Mouse (Mus musculus) bone marrow macrophage, adult 2 months (primary cell): Measurements from ENCODE around the gene Ghr. TPM values are rescaled to one million over a fixed set of nuclear protein-coding genes. Genes with fewer than 3 reads are reported as not detected.

Source experiments
- H3K27ac ChIP-seq: 2 replicates; pipeline ENCODE4 v1.5.1; 2012; ENCODE audit warnings: low read depth, low read length; ENCODE audit not compliant: insufficient read depth
- H3K4me1 ChIP-seq: 2 replicates; pipeline ENCODE4 v1.6.1; 2012; ENCODE audit warnings: low read length; ENCODE audit not compliant: control insufficient read depth, insufficient read depth
- H3K4me3 ChIP-seq: 2 replicates; pipeline ENCODE4 v1.5.1; 2012; ENCODE audit warnings: mild to moderate bottlenecking, low read length, moderate library complexity; ENCODE audit not compliant: insufficient read depth
- CTCF ChIP-seq: IDR thresholded peaks from 2 replicates; pipeline ENCODE4 v1.5.1; 2012; ENCODE audit warnings: low read depth, mild to moderate bottlenecking, low read length, moderate library complexity
- POLR2A ChIP-seq: IDR thresholded peaks from 2 replicates; pipeline ENCODE4 v1.6.1; 2012; ENCODE audit warnings: mild to moderate bottlenecking, low read depth, low read length, borderline replicate concordance
- polyA plus RNA-seq: library from polyadenylated mRNA; stranded (reverse); fragments of >200 nt; gene quantifications from 2 replicates; pipeline ENCODE4 v1.2.4, GENCODE M21; 2012; ENCODE audit not compliant: missing spikeins, insufficient read depth, insufficient read length

Ghr gene
- polyA plus RNA-seq, 1 experiment = 1.5 TPM

DNA sequence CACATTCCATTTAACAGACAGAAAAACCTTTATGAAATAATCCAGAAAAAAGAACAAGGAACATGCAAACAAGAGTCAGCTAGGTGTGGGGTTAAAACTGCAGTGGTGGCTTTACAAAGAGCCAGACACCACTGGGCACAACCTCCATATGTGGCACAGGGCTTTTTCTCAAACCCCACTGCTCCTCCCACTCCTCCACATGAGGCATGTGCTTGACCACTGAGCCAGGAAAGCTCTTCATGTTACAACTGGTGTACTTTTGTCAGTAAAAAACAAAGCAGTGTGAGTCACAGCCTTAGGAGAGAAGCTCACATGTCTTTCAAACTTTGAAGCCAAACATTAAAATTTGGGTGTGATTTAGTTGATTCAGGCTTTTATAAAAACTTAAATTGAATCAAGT is 302.1 kb downstream of the Ghr start:
- no peaks in the 10 kb centered on the region for H3K4me1 ChIP-seq
- H3K27ac ChIP-seq = no peak overlapping the region; the same call in 1 of the 2 replicates
- no peak for TF ChIP-seq POLR2A
- TF ChIP-seq CTCF = no peak
- no peak overlapping the region for H3K4me3 ChIP-seq

DNA sequence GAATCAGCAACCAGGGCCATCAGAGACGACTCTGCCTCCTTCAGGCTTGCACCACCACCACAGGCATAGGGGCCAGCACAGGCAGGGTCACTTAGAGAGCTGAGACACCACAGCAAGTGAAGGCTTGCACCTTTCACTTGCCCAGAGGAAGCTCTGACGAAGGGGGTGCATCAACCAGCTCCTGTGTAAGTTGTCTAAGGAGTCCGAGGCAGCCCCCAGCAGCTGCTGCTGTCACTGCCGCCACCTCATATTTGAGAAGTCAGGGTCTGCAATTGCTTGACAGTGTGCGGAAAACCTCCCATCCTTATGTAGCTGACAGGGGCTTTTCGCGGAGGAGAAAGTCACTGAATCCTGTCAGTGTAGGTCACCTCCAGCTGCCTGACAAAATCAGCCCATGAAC is 304.1 kb downstream of the Ghr start:
- TF ChIP-seq CTCF (no peak), POLR2A (no peak)
- Histone ChIP-seq H3K4me3 (no peak overlapping the region), H3K27ac (no peak overlapping the region), H3K4me1 (no peaks in the 10 kb centered on the region)

DNA sequence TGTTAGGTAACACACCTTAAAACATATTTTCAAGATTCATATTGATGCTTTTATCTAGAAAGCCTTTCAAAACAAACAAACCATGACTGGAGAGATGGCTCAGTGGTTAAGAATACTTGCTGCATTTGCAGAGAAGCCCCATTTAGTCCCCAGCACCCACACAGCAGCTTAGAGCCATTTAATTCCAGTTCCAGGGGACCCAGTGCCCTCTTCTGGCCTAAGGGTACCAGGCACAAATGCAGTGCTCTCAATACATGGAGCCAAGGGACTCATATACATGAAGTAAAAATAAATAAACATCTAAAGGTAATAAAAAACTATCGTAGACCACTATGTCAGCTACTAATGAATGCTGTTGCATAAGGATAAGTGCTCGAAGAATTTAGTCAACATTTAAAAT is 305.9 kb downstream of the Ghr start:
- TF ChIP-seq CTCF = no peak
- TF ChIP-seq POLR2A = no peak
- no peak overlapping the region for H3K27ac ChIP-seq
- 0 out of 2 replicates have a peak, but pooled peaks cover 2% of the 10 kb centered on the region for H3K4me1 ChIP-seq
- no peak overlapping the region for H3K4me3 ChIP-seq

DNA sequence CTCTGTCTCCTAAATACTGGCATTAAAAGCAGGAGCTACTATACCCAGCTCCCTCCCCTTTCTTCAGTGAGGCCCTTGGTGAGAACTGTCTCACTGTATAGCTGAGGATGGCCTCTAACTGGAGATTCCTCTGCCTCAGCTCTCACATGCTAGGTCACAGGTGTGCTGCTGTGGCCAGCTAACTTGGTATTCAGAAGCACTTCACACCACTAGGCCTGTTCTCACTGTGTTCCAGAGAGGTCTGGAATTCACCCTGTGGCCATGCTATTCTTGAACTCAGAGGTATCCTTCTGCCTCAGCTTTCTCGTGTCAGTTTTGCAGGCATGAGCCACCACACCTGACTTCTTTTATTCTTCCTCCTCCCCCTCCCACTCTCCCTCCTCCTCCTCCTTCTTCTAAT is 310.1 kb downstream of the Ghr start:
- TF ChIP-seq POLR2A (0 out of 2 replicates have a peak, but pooled peaks have one; percentile 24), CTCF (no peak)
- peaks cover 19% of the 10 kb centered on the region for H3K4me1 ChIP-seq
- H3K4me3 ChIP-seq = peak overlapping the region; percentile 78
- H3K27ac ChIP-seq = peak overlapping the region; percentile 71

DNA sequence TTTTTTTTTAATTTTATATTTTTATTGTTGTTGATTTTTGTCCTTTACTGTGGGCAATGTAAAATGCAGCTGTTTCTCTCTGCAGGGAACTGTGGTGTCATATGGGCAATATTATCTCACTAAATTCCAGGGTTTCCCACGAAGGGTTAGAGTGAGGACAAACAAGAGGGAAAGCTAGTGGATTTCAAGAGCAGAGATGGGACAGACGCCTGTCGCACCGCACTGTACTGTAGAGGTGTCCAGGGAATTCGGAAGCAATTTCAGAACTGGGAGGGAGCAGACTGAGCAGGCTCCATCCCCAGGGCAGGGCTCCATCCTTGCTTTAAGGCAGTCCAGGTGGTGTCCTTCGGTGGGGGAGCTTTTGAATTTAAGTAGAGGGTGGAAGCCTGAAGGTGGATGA is 312.1 kb downstream of the Ghr start:
- no peak for TF ChIP-seq CTCF
- TF ChIP-seq POLR2A = no peak
- peaks cover 23% of the 10 kb centered on the region for H3K4me1 ChIP-seq
- peak overlapping the region; percentile 86 for H3K27ac ChIP-seq
- peak overlapping the region; percentile 78 for H3K4me3 ChIP-seq

DNA sequence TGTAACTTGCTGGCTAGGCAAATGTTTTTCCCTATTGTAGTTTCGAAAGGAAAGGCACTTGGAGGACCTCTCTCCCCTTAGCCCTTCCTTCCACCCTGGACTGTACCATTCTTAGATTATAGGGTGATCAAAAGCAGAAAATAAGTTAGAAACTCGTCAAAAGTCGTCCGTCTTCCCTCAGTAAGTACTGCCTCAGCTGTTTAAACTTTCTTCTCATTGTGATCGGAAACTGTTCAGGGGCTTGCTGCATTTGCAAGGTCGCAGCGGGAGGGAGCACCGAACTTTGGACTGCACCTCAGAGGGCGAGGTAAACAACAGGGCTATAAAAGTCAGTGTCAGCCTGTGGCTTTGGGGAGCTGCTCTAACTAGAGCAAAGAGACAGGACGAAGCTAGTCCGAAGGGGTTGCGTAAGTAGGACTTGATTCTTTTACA is 312.6 kb downstream of the Ghr start:
- peaks cover 23% of the 10 kb centered on the region for H3K4me1 ChIP-seq
- H3K27ac ChIP-seq = peak overlapping the region; percentile 94
- TF ChIP-seq CTCF = no peak
- TF ChIP-seq POLR2A = peak; percentile 94
- H3K4me3 ChIP-seq = peak overlapping the region; percentile 56

DNA sequence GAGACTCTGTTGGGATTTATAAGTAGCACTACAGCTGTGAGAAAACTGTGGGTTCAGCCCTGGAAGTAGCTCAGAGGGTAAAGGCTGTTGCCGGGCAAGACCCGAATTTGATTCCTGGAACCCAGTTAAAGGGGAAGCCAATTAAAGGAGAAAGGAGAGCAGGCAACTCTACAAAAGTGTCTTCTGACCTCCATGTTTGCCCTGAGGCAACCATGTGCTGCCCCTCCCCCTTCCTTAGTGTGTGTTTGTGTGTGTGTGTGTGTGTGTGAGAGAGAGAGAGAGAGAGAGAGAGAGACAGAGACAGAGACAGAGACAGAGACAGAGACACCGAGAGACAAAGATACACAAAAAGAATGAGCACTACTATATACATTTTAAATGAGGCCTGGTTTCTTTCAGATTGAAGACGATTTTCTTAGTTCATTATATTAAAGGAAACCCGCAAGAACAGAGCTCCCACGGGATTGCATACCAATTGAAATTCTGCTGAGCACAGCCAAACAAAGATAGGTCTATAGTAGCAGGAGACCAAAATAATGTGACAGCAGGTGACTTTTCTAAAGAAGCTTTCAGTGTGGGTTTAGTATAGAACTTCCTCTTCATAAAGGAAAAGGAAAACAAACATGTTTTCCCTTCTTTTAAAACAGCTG is 313.2 kb downstream of the Ghr start:
- TF ChIP-seq CTCF = no peak
- Histone ChIP-seq H3K4me1 (peaks cover 23% of the 10 kb centered on the region), H3K27ac (peak overlapping the region; percentile 94), H3K4me3 (no peak overlapping the region; the same call in 1 of the 2 replicates)

DNA sequence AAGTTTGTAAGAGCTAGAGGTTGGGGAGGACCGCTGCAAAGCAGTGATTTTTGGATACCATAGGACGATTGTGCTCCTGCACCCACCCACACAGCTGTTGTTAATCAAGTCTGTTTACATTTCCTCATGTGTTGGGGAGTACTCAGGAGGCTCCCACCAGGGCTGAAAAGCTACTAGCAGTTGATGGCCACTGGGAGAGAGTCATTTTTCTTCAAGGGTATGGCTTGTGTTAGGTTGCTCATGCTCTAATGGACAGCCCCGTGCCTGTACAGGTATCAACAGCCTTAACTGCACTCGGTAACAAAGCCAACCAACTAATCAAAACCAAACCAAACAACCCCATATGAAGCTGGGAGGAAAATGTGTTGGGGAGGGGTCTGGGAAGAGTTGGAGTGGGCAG is 313.8 kb downstream of the Ghr start:
- peaks cover 26% of the 10 kb centered on the region for H3K4me1 ChIP-seq
- peak overlapping the region; percentile 94 for H3K27ac ChIP-seq
- TF ChIP-seq POLR2A (no peak), CTCF (no peak)
- no peak overlapping the region for H3K4me3 ChIP-seq

DNA sequence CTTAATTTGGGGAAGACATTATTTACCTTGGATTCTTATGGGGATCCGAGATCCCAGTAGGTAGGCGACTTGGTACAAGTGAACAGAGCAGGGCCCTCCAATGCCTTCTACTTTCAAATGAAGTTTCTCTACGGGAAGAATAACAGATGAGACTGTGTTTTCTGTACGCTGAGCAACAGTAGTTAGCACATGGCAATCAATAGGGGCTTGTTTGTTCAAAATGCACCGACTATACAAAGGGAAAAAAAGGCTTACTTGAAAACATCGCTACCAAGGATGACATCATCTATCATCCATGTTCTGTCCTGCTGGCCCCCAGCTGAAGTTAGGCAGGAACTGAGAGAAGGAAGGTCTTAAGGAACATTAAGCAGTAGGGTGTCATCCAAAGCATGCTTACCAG is 315.0 kb downstream of the Ghr start, which contains the start of gene Selenop:
Gene Selenop (plus strand): TSS at position 301 of the 400 bp plus-strand sequence.
- Histone ChIP-seq H3K27ac (peak within 1 kb of the TSS; percentile 94), H3K4me1 (peaks cover 25% of the 10 kb centered on the region)
- TF ChIP-seq CTCF = no peak
- TF ChIP-seq POLR2A = no peak

More for the DNA sequence above, 315.0 kb downstream of the Ghr start, which contains the start of gene Selenop:
- no peak within 1 kb of the TSS for H3K4me3 ChIP-seq
